Mouse (Mus musculus): ENCODE results near the gene Fbxl13. TPM values are rescaled to one million over a fixed set of nuclear protein-coding genes. Genes with fewer than 3 reads are reported as not detected.

Gene Fbxl13
- total RNA-seq, 1 experiment: not detected

DNA sequence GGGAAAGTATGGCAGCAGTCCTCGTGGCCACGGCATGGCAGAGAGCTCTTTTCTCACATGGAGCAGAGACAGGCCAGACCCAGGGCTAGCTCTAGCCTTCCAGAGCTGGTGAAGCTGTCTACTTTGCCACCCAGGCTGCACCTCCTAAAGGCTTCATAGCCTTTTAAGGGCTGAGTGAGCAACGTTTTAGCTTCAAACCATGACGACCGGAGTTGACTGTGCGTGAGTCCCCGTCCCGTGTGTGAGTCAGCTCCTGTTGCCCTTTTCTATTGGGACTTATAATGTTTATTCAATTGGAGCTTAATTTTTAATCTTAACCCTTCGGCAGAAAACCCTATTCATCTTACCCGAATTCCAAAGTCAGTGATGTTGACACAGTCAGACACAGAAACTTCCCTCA, 145.3 kb downstream of the Fbxl13 start:
- Histone ChIP-seq H3K9ac (ENCODE audit: insufficient read depth, low read depth, low read length, poor library complexity, severe bottlenecking) (no peak overlapping the region), H3K9me3 (ENCODE audit: control insufficient read depth, insufficient read depth, low read depth, low read length) (no peaks in the 10 kb centered on the region), H3K36me3 (ENCODE audit: control insufficient read depth, insufficient read depth, low read length, poor library complexity, severe bottlenecking) (no peaks in the 10 kb centered on the region), H3K4me1 (ENCODE audit: control insufficient read depth in 2 of 2, insufficient read depth in 2 of 2, low read length in 2 of 2, poor library complexity in 1 of 2) (no peaks in the 10 kb centered on the region), H3K27ac (ENCODE audit: insufficient read depth, low read depth, low read length, poor library complexity, severe bottlenecking) (no peak overlapping the region), H3K4me3 (ENCODE audit: insufficient read depth in 1 of 2, low read depth in 1 of 2, low read length in 2 of 2, poor library complexity in 1 of 2, severe bottlenecking in 1 of 2) (no peak overlapping the region)
- DNase-seq (ENCODE audit: low read depth, low spot score): no peak
- TF ChIP-seq HCFC1 (IDR thresholded peaks at IDR 0.05; ENCODE audit: borderline replicate concordance, insufficient read depth, low read length) (no peak), ZNF384 (IDR thresholded peaks at IDR 0.05; ENCODE audit: low read depth, low read length) (no peak), MAFK (IDR thresholded peaks at IDR 0.05; ENCODE audit: insufficient read depth, low read depth, low read length) (no peak), ZC3H11A (IDR thresholded peaks at IDR 0.05; ENCODE audit: borderline replicate concordance, low read depth, low read length) (no peak), CHD2 (IDR thresholded peaks at IDR 0.05; ENCODE audit: low read depth, low read length) (no peak)
- in situ Hi-C loops (cut with MboI; ENCODE audit: low sequenced_read_pairs in 2 of 2, unreplicated experiment in 2 of 2): no loop called here

DNA sequence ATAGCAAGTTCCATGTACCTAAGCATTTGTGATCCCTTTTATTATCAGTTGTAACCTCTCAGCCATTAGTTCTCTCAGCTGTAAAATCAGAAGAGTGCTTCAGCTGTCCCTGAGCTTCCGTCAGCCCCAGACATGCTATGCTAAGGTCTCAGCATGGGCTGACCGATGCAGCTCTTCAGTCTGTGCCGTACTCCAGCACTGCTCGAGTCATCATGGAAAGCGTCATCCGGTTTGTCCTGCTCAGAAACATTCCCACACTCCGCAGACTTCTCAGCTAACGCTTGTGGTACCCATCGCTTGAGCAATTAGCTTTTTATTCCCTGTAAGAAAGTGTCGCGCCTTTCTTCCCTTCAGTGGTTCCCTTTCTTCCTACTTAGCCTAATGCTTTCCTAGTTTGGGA, 146.5 kb downstream of the Fbxl13 start:
- no peak overlapping the region for H3K9ac ChIP-seq (ENCODE audit: insufficient read depth, low read depth, low read length, poor library complexity, severe bottlenecking)
- no peaks in the 10 kb centered on the region for H3K36me3 ChIP-seq (ENCODE audit: control insufficient read depth, insufficient read depth, low read length, poor library complexity, severe bottlenecking)
- no peaks in the 10 kb centered on the region for H3K4me1 ChIP-seq (ENCODE audit: control insufficient read depth in 2 of 2, insufficient read depth in 2 of 2, low read length in 2 of 2, poor library complexity in 1 of 2)
- H3K4me3 ChIP-seq (ENCODE audit: insufficient read depth in 1 of 2, low read depth in 1 of 2, low read length in 2 of 2, poor library complexity in 1 of 2, severe bottlenecking in 1 of 2): no peak overlapping the region
- H3K9me3 ChIP-seq (ENCODE audit: control insufficient read depth, insufficient read depth, low read depth, low read length): no peaks in the 10 kb centered on the region
- in situ Hi-C loops (cut with MboI; ENCODE audit: low sequenced_read_pairs in 2 of 2, unreplicated experiment in 2 of 2): no loop called here
- no peak overlapping the region for H3K27ac ChIP-seq (ENCODE audit: insufficient read depth, low read depth, low read length, poor library complexity, severe bottlenecking)
- TF ChIP-seq HCFC1 (IDR thresholded peaks at IDR 0.05; ENCODE audit: borderline replicate concordance, insufficient read depth, low read length) (no peak), MAFK (IDR thresholded peaks at IDR 0.05; ENCODE audit: insufficient read depth, low read depth, low read length) (no peak), ZNF384 (IDR thresholded peaks at IDR 0.05; ENCODE audit: low read depth, low read length) (no peak), CHD2 (IDR thresholded peaks at IDR 0.05; ENCODE audit: low read depth, low read length) (no peak), ZC3H11A (IDR thresholded peaks at IDR 0.05; ENCODE audit: borderline replicate concordance, low read depth, low read length) (no peak)
- DNase-seq (ENCODE audit: low read depth, low spot score): no peak

DNA sequence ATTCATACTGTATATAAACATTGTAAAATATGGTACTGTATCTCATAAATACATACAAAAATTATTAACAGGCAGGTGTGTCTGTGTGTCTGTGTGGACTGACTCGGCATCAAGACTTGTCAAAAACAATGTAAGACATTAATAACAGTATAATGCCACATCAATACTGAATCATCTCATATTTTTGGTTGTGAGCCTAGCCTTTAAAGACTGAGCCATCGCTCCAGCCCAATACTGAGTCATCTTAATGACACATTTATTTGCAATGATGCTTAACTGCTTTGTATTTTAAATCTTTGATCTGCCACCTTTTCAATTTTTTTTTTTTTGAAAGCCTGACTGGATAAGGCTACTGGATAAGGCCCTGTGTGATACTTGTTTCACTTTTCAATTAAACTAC, 146.9 kb downstream of the Fbxl13 start:
- no peak for DNase-seq (ENCODE audit: low read depth, low spot score)
- Histone ChIP-seq H3K27ac (ENCODE audit: insufficient read depth, low read depth, low read length, poor library complexity, severe bottlenecking) (no peak overlapping the region), H3K36me3 (ENCODE audit: control insufficient read depth, insufficient read depth, low read length, poor library complexity, severe bottlenecking) (no peaks in the 10 kb centered on the region), H3K4me1 (ENCODE audit: control insufficient read depth in 2 of 2, insufficient read depth in 2 of 2, low read length in 2 of 2, poor library complexity in 1 of 2) (no peaks in the 10 kb centered on the region), H3K4me3 (ENCODE audit: insufficient read depth in 1 of 2, low read depth in 1 of 2, low read length in 2 of 2, poor library complexity in 1 of 2, severe bottlenecking in 1 of 2) (no peak overlapping the region), H3K9me3 (ENCODE audit: control insufficient read depth, insufficient read depth, low read depth, low read length) (no peaks in the 10 kb centered on the region), H3K9ac (ENCODE audit: insufficient read depth, low read depth, low read length, poor library complexity, severe bottlenecking) (no peak overlapping the region)
- in situ Hi-C loops (cut with MboI; ENCODE audit: low sequenced_read_pairs in 2 of 2, unreplicated experiment in 2 of 2): no loop called here
- TF ChIP-seq MAFK (IDR thresholded peaks at IDR 0.05; ENCODE audit: insufficient read depth, low read depth, low read length): no peak
- no peak for TF ChIP-seq ZNF384 (IDR thresholded peaks at IDR 0.05; ENCODE audit: low read depth, low read length)
- TF ChIP-seq ZC3H11A (IDR thresholded peaks at IDR 0.05; ENCODE audit: borderline replicate concordance, low read depth, low read length): no peak
- no peak for TF ChIP-seq HCFC1 (IDR thresholded peaks at IDR 0.05; ENCODE audit: borderline replicate concordance, insufficient read depth, low read length)
- no peak for TF ChIP-seq CHD2 (IDR thresholded peaks at IDR 0.05; ENCODE audit: low read depth, low read length)

DNA sequence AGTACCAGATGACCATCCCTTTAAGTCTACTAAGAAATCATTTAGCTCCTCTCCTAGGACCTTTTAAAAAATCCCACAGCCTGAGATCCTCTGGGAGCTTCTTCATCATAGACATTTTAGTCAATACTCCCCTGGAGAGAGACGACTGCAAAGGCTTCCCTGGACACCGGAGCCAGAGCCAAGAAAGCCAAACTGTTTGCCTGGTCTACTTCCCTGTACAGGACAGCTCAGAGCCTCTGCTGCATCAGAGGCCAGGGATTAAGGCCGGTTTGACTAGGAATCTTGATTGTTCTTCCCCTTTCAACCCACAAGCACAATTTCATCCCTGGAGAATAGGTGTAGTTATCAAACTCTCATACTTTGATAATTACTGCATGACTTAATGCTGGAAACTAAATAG, 148.6 kb downstream of the Fbxl13 start:
- H3K9me3 ChIP-seq (ENCODE audit: control insufficient read depth, insufficient read depth, low read depth, low read length): no peaks in the 10 kb centered on the region
- no peak overlapping the region for H3K9ac ChIP-seq (ENCODE audit: insufficient read depth, low read depth, low read length, poor library complexity, severe bottlenecking)
- DNase-seq (ENCODE audit: low read depth, low spot score): no peak
- H3K27ac ChIP-seq (ENCODE audit: insufficient read depth, low read depth, low read length, poor library complexity, severe bottlenecking): no peak overlapping the region
- no peaks in the 10 kb centered on the region for H3K4me1 ChIP-seq (ENCODE audit: control insufficient read depth in 2 of 2, insufficient read depth in 2 of 2, low read length in 2 of 2, poor library complexity in 1 of 2)
- no peak for TF ChIP-seq HCFC1 (IDR thresholded peaks at IDR 0.05; ENCODE audit: borderline replicate concordance, insufficient read depth, low read length)
- no peak for TF ChIP-seq CHD2 (IDR thresholded peaks at IDR 0.05; ENCODE audit: low read depth, low read length)
- TF ChIP-seq ZC3H11A (IDR thresholded peaks at IDR 0.05; ENCODE audit: borderline replicate concordance, low read depth, low read length): no peak
- TF ChIP-seq ZNF384 (IDR thresholded peaks at IDR 0.05; ENCODE audit: low read depth, low read length): no peak
- no peak for TF ChIP-seq MAFK (IDR thresholded peaks at IDR 0.05; ENCODE audit: insufficient read depth, low read depth, low read length)
- no peaks in the 10 kb centered on the region for H3K36me3 ChIP-seq (ENCODE audit: control insufficient read depth, insufficient read depth, low read length, poor library complexity, severe bottlenecking)
- in situ Hi-C loops (cut with MboI; ENCODE audit: low sequenced_read_pairs in 2 of 2, unreplicated experiment in 2 of 2): no loop called here
- H3K4me3 ChIP-seq (ENCODE audit: insufficient read depth in 1 of 2, low read depth in 1 of 2, low read length in 2 of 2, poor library complexity in 1 of 2, severe bottlenecking in 1 of 2): no peak overlapping the region

DNA sequence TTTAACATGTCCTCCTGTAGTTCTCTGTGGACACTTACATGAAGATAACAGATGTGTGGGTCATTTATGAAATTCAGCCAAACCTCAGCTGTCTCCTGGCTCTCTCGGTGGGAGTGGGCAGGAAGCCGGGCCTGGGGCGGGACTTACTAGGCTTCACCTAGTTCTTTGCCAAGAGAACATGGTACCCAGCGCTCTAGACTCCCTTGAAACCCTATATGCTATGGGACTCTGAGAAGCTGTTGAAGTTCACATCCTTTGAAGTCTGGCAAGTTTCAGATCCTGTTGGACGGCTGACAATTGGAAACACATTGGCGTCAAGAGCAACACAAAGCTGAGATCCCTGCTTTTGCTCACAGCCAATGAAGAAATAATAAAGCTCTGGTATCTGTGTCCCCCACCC, 149.1 kb downstream of the Fbxl13 start:
- no peak overlapping the region for H3K27ac ChIP-seq (ENCODE audit: insufficient read depth, low read depth, low read length, poor library complexity, severe bottlenecking)
- H3K4me3 ChIP-seq (ENCODE audit: insufficient read depth in 1 of 2, low read depth in 1 of 2, low read length in 2 of 2, poor library complexity in 1 of 2, severe bottlenecking in 1 of 2): no peak overlapping the region
- in situ Hi-C loops (cut with MboI; ENCODE audit: low sequenced_read_pairs in 2 of 2, unreplicated experiment in 2 of 2): no loop called here
- H3K36me3 ChIP-seq (ENCODE audit: control insufficient read depth, insufficient read depth, low read length, poor library complexity, severe bottlenecking): no peaks in the 10 kb centered on the region
- TF ChIP-seq CHD2 (IDR thresholded peaks at IDR 0.05; ENCODE audit: low read depth, low read length) (no peak), ZNF384 (IDR thresholded peaks at IDR 0.05; ENCODE audit: low read depth, low read length) (no peak), ZC3H11A (IDR thresholded peaks at IDR 0.05; ENCODE audit: borderline replicate concordance, low read depth, low read length) (no peak), HCFC1 (IDR thresholded peaks at IDR 0.05; ENCODE audit: borderline replicate concordance, insufficient read depth, low read length) (no peak), MAFK (IDR thresholded peaks at IDR 0.05; ENCODE audit: insufficient read depth, low read depth, low read length) (no peak)
- H3K9me3 ChIP-seq (ENCODE audit: control insufficient read depth, insufficient read depth, low read depth, low read length): no peaks in the 10 kb centered on the region
- H3K9ac ChIP-seq (ENCODE audit: insufficient read depth, low read depth, low read length, poor library complexity, severe bottlenecking): no peak overlapping the region
- no peaks in the 10 kb centered on the region for H3K4me1 ChIP-seq (ENCODE audit: control insufficient read depth in 2 of 2, insufficient read depth in 2 of 2, low read length in 2 of 2, poor library complexity in 1 of 2)
- no peak for DNase-seq (ENCODE audit: low read depth, low spot score)
